In genomic region chr7:3629543-3630477, GRCm38 (mm10) we compare ENCODE assay signal across 8 mouse cellular contexts. TPM values are rescaled to one million over a fixed set of nuclear protein-coding genes. Genes with fewer than 3 reads are reported as not detected.
DNase-seq lines count a peak whose midpoint lies in the region; ATAC-seq and TF ChIP-seq lines count a peak whose summit lies in the region.

Tfpt (minus strand) TSS chr7:3629929.
Prpf31 (plus strand) TSS chr7:3629985.

- ATAC-seq in forebrain, postnatal 0 days, result peak; percentile 93
- ATAC-seq in hematopoietic stem cell, adult 5-6 weeks (replicated peaks in 1 of 2; ENCODE audit: insufficient read depth in 1 of 2, low FRiP score in 2 of 2, low TSS enrichment in 1 of 2, low read depth in 1 of 2, poor library complexity in 2 of 2, severe bottlenecking in 2 of 2), result peak; percentile 86 to 88
- peak; percentile 92 for ATAC-seq in lung, embryonic 16.5 days (ENCODE audit: low read depth)

- peaks cover 31% of the 10 kb centered on the region for H3K79me2 ChIP-seq in MEL (ENCODE audit: control insufficient read depth, insufficient read depth, low read length, poor library complexity)

- H3K9ac ChIP-seq in MEL (ENCODE audit: control insufficient read depth, low read depth, low read length, poor library complexity, severe bottlenecking), result peak within 1 kb of the TSS; percentile 93
- H3K9ac ChIP-seq in forebrain, postnatal 0 days, result peak within 1 kb of the TSS; percentile 65
- H3K9ac ChIP-seq in lung, embryonic 16.5 days (ENCODE audit: low read length), result peak within 1 kb of the TSS; percentile 80

- H3K36me3 ChIP-seq in MEL (ENCODE audit: control insufficient read depth in 1 of 2, insufficient read depth in 2 of 2, low read length in 2 of 2), result peaks cover 0 to 6% of the 10 kb centered on the region in 2 experiments; a peak in 2 of 4 replicates
- H3K36me3 ChIP-seq in forebrain, postnatal 0 days (ENCODE audit: insufficient read depth), result peaks cover 22% of the 10 kb centered on the region
- H3K36me3 ChIP-seq in lung, embryonic 16.5 days (ENCODE audit: control insufficient read depth, insufficient read depth, low read length), result peaks cover 4% of the 10 kb centered on the region; the same call in 1 of the 2 replicates

- H3K9me3 ChIP-seq in MEL (replicated peaks; ENCODE audit: insufficient read depth, low read length), result no peaks in the 10 kb centered on the region
- no peaks in the 10 kb centered on the region for H3K9me3 ChIP-seq in forebrain, postnatal 0 days (ENCODE audit: low read length)
- H3K9me3 ChIP-seq in lung, embryonic 16.5 days (ENCODE audit: control insufficient read depth, low read length), result no peaks in the 10 kb centered on the region

- no peak for TF ChIP-seq CTCF in MEL (IDR thresholded peaks at IDR 0.05 in 2 of 3, conservative IDR thresholded peaks at IDR 0.05 in 1 of 3; ENCODE audit: control insufficient read depth in 1 of 3, insufficient read depth in 1 of 3, low read depth in 2 of 3, low read length in 3 of 3, poor library complexity in 1 of 3, severe bottlenecking in 1 of 3)
- no peak for TF ChIP-seq CTCF in cerebellum, adult 2 months (IDR thresholded peaks at IDR 0.05; ENCODE audit: borderline replicate concordance, insufficient read depth, low read depth, low read length)
- TF ChIP-seq CTCF in forebrain, postnatal 0 days (IDR thresholded peaks at IDR 0.05; ENCODE audit: low read depth), result no peak

- WGBS in cerebellum, adult 2 months, result under 1% methylated on average over 47 of the region's 47 CpGs
- 1% methylated on average over 47 of the region's 47 CpGs for WGBS in forebrain, postnatal 0 days
- whole genome bisulfite sequencing in lung, embryonic 16.5 days, result under 1% methylated on average over 47 of the region's 47 CpGs

- peak; percentile 57 to 87; a peak in 3 of 4 replicates for TF ChIP-seq POLR2A in MEL (IDR thresholded peaks at IDR 0.05; ENCODE audit: control insufficient read depth in 1 of 2, insufficient read depth in 1 of 2, low read depth in 1 of 2, low read length in 2 of 2, poor library complexity in 1 of 2)
- TF ChIP-seq POLR2A in cerebellum, adult 2 months (IDR thresholded peaks at IDR 0.05; ENCODE audit: borderline replicate concordance, insufficient read depth, low read length), result no peak

- peak within 1 kb of the TSS; percentile 67 to 98 for H3K4me3 ChIP-seq in MEL (ENCODE audit: control insufficient read depth in 1 of 2, insufficient read depth in 1 of 2, low read depth in 2 of 2, low read length in 2 of 2)
- peak within 1 kb of the TSS; percentile 99 for H3K4me3 ChIP-seq in cerebellum, adult 2 months (replicated peaks; ENCODE audit: insufficient read depth, low read depth, low read length)
- H3K4me3 ChIP-seq in forebrain, postnatal 0 days (ENCODE audit: low read depth, low read length), result peak within 1 kb of the TSS; percentile 65
- peak within 1 kb of the TSS; percentile 61 for H3K4me3 ChIP-seq in lung, embryonic 16.5 days (ENCODE audit: low read length)

- peak; percentile 98 for DNase-seq in MEL (ENCODE audit: low read depth, low spot score)
- peak; percentile 96 to 98 for DNase-seq in cerebellum, adult 2 months
- peak; percentile 96 for DNase-seq in forebrain, postnatal 0 days
- DNase-seq in layer of hippocampus, adult 9-10 months (ENCODE audit: low spot score), result peak; percentile 93
- DNase-seq in ovary, postnatal 10 days (ENCODE audit: low spot score), result peak; percentile 81
- DNase-seq in thymus, postnatal 10 days (ENCODE audit: low spot score in 2 of 2), result peak; percentile 85 to 87

- peak within 1 kb of the TSS; percentile 92 for H3K4me2 ChIP-seq in forebrain, postnatal 0 days (ENCODE audit: low read depth)
- H3K4me2 ChIP-seq in lung, embryonic 16.5 days (ENCODE audit: low read depth, low read length), result peak within 1 kb of the TSS; percentile 92

- H3K27ac ChIP-seq in MEL (ENCODE audit: control insufficient read depth, low read depth, low read length), result peak within 1 kb of the TSS; percentile 95
- H3K27ac ChIP-seq in cerebellum, adult 2 months (ENCODE audit: insufficient read depth, low read length), result peak within 1 kb of the TSS; percentile 74
- peak within 1 kb of the TSS; percentile 86 for H3K27ac ChIP-seq in forebrain, postnatal 0 days (ENCODE audit: low read depth, low read length)
- H3K27ac ChIP-seq in lung, embryonic 16.5 days (ENCODE audit: low read length), result peak within 1 kb of the TSS; percentile 86

- no peaks in the 10 kb centered on the region for H3K27me3 ChIP-seq in MEL (ENCODE audit: control insufficient read depth in 1 of 2, insufficient read depth in 2 of 2, low read length in 2 of 2)
- H3K27me3 ChIP-seq in cerebellum, adult 2 months (ENCODE audit: control insufficient read depth, insufficient read depth, low read length), result no peaks in the 10 kb centered on the region
- no peaks in the 10 kb centered on the region for H3K27me3 ChIP-seq in forebrain, postnatal 0 days (ENCODE audit: insufficient read depth, low read length)
- H3K27me3 ChIP-seq in lung, embryonic 16.5 days (ENCODE audit: control insufficient read depth, insufficient read depth, low read depth, low read length), result no peaks in the 10 kb centered on the region

- peaks cover 0 to 9% of the 10 kb centered on the region in 2 experiments; a peak in 2 of 4 replicates for H3K4me1 ChIP-seq in MEL (ENCODE audit: control insufficient read depth in 1 of 2, insufficient read depth in 2 of 2, low read length in 2 of 2)
- peaks cover 5% of the 10 kb centered on the region for H3K4me1 ChIP-seq in cerebellum, adult 2 months (ENCODE audit: control insufficient read depth, insufficient read depth, low read length)
- peaks cover 10% of the 10 kb centered on the region; the same call in 1 of the 2 replicates for H3K4me1 ChIP-seq in forebrain, postnatal 0 days (ENCODE audit: insufficient read depth)
- H3K4me1 ChIP-seq in lung, embryonic 16.5 days (replicated peaks; ENCODE audit: control insufficient read depth, insufficient read depth, low read length), result peaks cover 17% of the 10 kb centered on the region

- TF ChIP-seq RAD21 in MEL (IDR thresholded peaks at IDR 0.05; ENCODE audit: low read depth, low read length), result no peak

- no peak for TF ChIP-seq EP300 in MEL (IDR thresholded peaks at IDR 0.05; ENCODE audit: low read depth in 1 of 2, low read length in 2 of 2)

TF ChIP-seq in MEL, 35 proteins besides CTCF, POLR2A, EP300 and RAD21 (continues in another document):
- TF ChIP-seq MAX (IDR thresholded peaks at IDR 0.05; ENCODE audit: low read length) (peak; percentile 79), ETS1 (IDR thresholded peaks at IDR 0.05; ENCODE audit: low read depth, low read length) (no peak; the same call in 1 of the 2 replicates), KAT2A (conservative IDR thresholded peaks at IDR 0.05; ENCODE audit: low read depth, low read length) (peak; percentile 95), HCFC1 (IDR thresholded peaks at IDR 0.05; ENCODE audit: low read depth, low read length) (peak; percentile 96), ZC3H11A (IDR thresholded peaks at IDR 0.05; ENCODE audit: low read depth, low read length) (no peak), MXI1 (IDR thresholded peaks at IDR 0.05; ENCODE audit: low read depth, low read length) (peak; percentile 97), MEF2A (IDR thresholded peaks at IDR 0.05; ENCODE audit: extremely low read depth, insufficient replicate concordance, low read depth, low read length, poor library complexity, severe bottlenecking) (no peak), ELF1 (IDR thresholded peaks at IDR 0.05; ENCODE audit: low read depth, low read length) (peak; percentile 87), SMC3 (IDR thresholded peaks at IDR 0.05; ENCODE audit: low read depth, low read length) (no peak), MYB (IDR thresholded peaks at IDR 0.05; ENCODE audit: low read depth, low read length) (no peak), GABPA (IDR thresholded peaks at IDR 0.05; ENCODE audit: low read depth, low read length) (no peak), NELFE (IDR thresholded peaks at IDR 0.05; ENCODE audit: low read depth, low read length) (peak; percentile 78), BHLHE40 (IDR thresholded peaks at IDR 0.05; ENCODE audit: borderline replicate concordance, low read depth, low read length) (no peak), TCF12 (IDR thresholded peaks at IDR 0.05; ENCODE audit: low read depth, low read length) (peak; percentile 54; the same call in 1 of the 2 replicates), GATA1 (IDR thresholded peaks at IDR 0.05; ENCODE audit: low read depth, low read length) (peak; percentile 70), POLR2AphosphoS2 (IDR thresholded peaks at IDR 0.05; ENCODE audit: low read length) (peak; percentile 86), ZMIZ1 (IDR thresholded peaks at IDR 0.05; ENCODE audit: low read depth, low read length) (no peak), POLR2AphosphoS5 (IDR thresholded peaks at IDR 0.05; ENCODE audit: borderline replicate concordance, low read depth, low read length) (no peak), TBP (IDR thresholded peaks at IDR 0.05; ENCODE audit: low read depth, low read length) (peak; percentile 79; the same call in 1 of the 2 replicates), USF1 (IDR thresholded peaks at IDR 0.05; ENCODE audit: low read depth, low read length) (no peak), RCOR1 (IDR thresholded peaks at IDR 0.05; ENCODE audit: low read depth, low read length) (peak; percentile 46; the same call in 1 of the 2 replicates), SIN3A (IDR thresholded peaks at IDR 0.05; ENCODE audit: low read length) (peak; percentile 99), MYC (IDR thresholded peaks at IDR 0.05; ENCODE audit: low read depth, low read length) (peak; percentile 91)

RNA-seq across cellular contexts. Expression of gene Tfpt, which starts in this region (rescaled TPM):
- total RNA-seq in MEL (2012; rRNA removed), result 35.2 and 42.4 TPM in 2 replicates
- polyA plus RNA-seq in MEL (2012; ENCODE audit: insufficient read depth in 1 of 2, insufficient read length in 2 of 2, low read depth in 1 of 2, low replicate concordance in 2 of 2, missing spikeins in 1 of 2), result 10 to 100 TPM in 1 of 2 experiments, not detected in 1; 50.0 TPM
- 33.2 and 34.5 TPM in 2 replicates for polyA plus RNA-seq in cerebellum, adult 2 months (2012; rRNA removed)
- total RNA-seq in forebrain, postnatal 0 days (2014; rRNA removed), result 27.1 and 37.5 TPM in 2 replicates
- polyA plus RNA-seq in forebrain, postnatal 0 days (2015; fragmentation: Nextera tagmentation; extraction: Ambion mirVana), result 34.2 and 39.3 TPM in 2 replicates
- total RNA-seq in hematopoietic stem cell, adult 5-6 weeks (2017), result 22.8 and 25.9 TPM in 2 replicates
- polyA plus RNA-seq in lung, embryonic 16.5 days (2015; fragmentation: Nextera tagmentation; extraction: Ambion mirVana), result 19.1 and 19.9 TPM in 2 replicates

RNA-seq across cellular contexts. Expression of gene Prpf31, which starts in this region (rescaled TPM):
- total RNA-seq in MEL (2012; rRNA removed), result 146 and 147 TPM in 2 replicates
- polyA plus RNA-seq in MEL (2012; ENCODE audit: insufficient read depth in 1 of 2, insufficient read length in 2 of 2, low read depth in 1 of 2, low replicate concordance in 2 of 2, missing spikeins in 1 of 2), result 100 to 1,000 TPM; 187 to 334 TPM
- polyA plus RNA-seq in cerebellum, adult 2 months (2012; rRNA removed), result 70.9 and 79.1 TPM in 2 replicates
- total RNA-seq in forebrain, postnatal 0 days (2014; rRNA removed), result 62.6 and 63.5 TPM in 2 replicates
- polyA plus RNA-seq in forebrain, postnatal 0 days (2015; fragmentation: Nextera tagmentation; extraction: Ambion mirVana), result 66.3 and 77.8 TPM in 2 replicates
- total RNA-seq in hematopoietic stem cell, adult 5-6 weeks (2017), result 78.5 and 106 TPM in 2 replicates
- 89.6 and 91.0 TPM in 2 replicates for polyA plus RNA-seq in lung, embryonic 16.5 days (2015; fragmentation: Nextera tagmentation; extraction: Ambion mirVana)

Comparison
In these comparisons a context has a peak if more than half of its experiments do, and no peak if none do; other contexts are left out.
1. Peak in every context shown above with its lines: DNase-seq, ATAC-seq, H3K4me3 ChIP-seq and H3K27ac ChIP-seq.